Comparison of ENCODE assay signal across 26 mouse cellular contexts in the genomic region with DNA sequence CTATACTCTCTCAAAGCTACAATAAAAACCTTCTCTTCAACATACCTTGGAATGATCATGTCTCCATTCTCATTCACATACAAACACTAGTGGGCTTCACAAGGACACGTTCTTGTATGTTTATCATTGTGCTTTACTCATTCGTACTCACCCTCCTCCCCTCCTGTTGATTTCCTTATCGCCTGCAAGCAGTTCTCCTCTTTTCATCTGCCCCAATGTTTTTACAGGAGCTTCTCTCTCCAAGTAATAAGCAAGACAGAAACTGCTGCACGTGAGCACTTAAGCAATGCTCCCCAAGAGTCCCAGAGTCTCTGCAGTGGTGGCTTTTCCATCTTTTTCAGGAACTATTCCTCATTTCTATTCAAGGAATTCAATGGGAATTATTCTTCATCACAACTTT. TPM values are rescaled to one million over a fixed set of nuclear protein-coding genes. Genes with fewer than 3 reads are reported as not detected.
"Had no signal": no experiment of that assay in that cellular context is flagged by ENCODE, and none has a peak within 500 bp of the region (broad histone marks: within the 10 kb centered on the region; RNA-seq: fewer than 3 reads in every experiment).

No protein-coding gene starts in this region.

- H3K36me3 ChIP-seq: midbrain, embryonic 10.5 days; midbrain, embryonic 12.5 days; neural tube, embryonic 13.5 days; neural tube, embryonic 15.5 days had no signal

- H3K4me3 ChIP-seq: midbrain, embryonic 10.5 days; midbrain, embryonic 12.5 days; myocyte; neural tube, embryonic 13.5 days; neural tube, embryonic 15.5 days had no signal

- DNase-seq: lung, embryonic 14.5 days; lung, postnatal 10 days; lung, postnatal 4 days; midbrain, embryonic 14.5 days; retina, postnatal 1 day; right cerebral cortex, adult 18-20 months; right cerebral cortex, postnatal 25 days; right cerebral cortex, postnatal 4 days; spleen, adult 18-20 months; thymus, adult 18-20 months; thymus, postnatal 14 days; thymus, postnatal 36 days had no signal

- H3K27ac ChIP-seq: midbrain, embryonic 10.5 days; midbrain, embryonic 12.5 days; neural tube, embryonic 13.5 days; neural tube, embryonic 15.5 days had no signal

- ATAC-seq: midbrain, embryonic 16.5 days had no signal

- H3K9me3 ChIP-seq: midbrain, embryonic 10.5 days; midbrain, embryonic 12.5 days; neural tube, embryonic 13.5 days; neural tube, embryonic 15.5 days had no signal

- H3K9ac ChIP-seq: lung, embryonic 14.5 days; midbrain, embryonic 12.5 days; neural tube, embryonic 13.5 days; neural tube, embryonic 15.5 days had no signal

- H3K27me3 ChIP-seq: midbrain, embryonic 12.5 days; neural tube, embryonic 13.5 days; neural tube, embryonic 15.5 days had no signal

- H3K4me1 ChIP-seq: midbrain, embryonic 10.5 days; midbrain, embryonic 12.5 days; neural tube, embryonic 13.5 days; neural tube, embryonic 15.5 days had no signal

- H3K4me2 ChIP-seq: lung, embryonic 14.5 days; midbrain, embryonic 12.5 days; neural tube, embryonic 13.5 days; neural tube, embryonic 15.5 days had no signal

RNA-seq across cellular contexts. Expression of gene Gm17332, which starts 47.7 kb away (rescaled TPM):
- total RNA-seq: megakaryocyte, adult 5-6 weeks; megakaryocyte-erythroid progenitor cell, adult 5-6 weeks had no signal
- polyA plus RNA-seq: lung, embryonic 14.5 days; lung, embryonic 16.5 days; midbrain, embryonic 10.5 days; midbrain, embryonic 12.5 days; midbrain, embryonic 14.5 days; midbrain, embryonic 16.5 days; myocyte; neural tube, embryonic 11.5 days; neural tube, embryonic 13.5 days; neural tube, embryonic 15.5 days; small intestine, adult 2 months; stomach, embryonic 14.5 days; stomach, embryonic 16.5 days; thymus, postnatal 0 days had no signal
